Mouse (Mus musculus) stomach, postnatal 0 days (tissue): Measurements from ENCODE around the gene Tmc3.
A peak's percentile ranks its signal among the peaks of the same experiment; 100 is the strongest.

Experiments
- CTCF ChIP-seq: IDR thresholded peaks from 2 replicates; pipeline ENCODE4 v1.5.1; 2016; ENCODE audit warnings: antibody characterized with exemption, low read depth, mild to moderate bottlenecking, moderate library complexity
- EP300 ChIP-seq: optimal IDR thresholded peaks from 2 replicates; pipeline ENCODE3; 2016; ENCODE audit warnings: antibody characterized with exemption

GRCm38 (mm10) chr7:83631828-83632681 is 47.3 kb downstream of the Tmc3 start, which contains the start of gene Stard5:
- TF ChIP-seq EP300 (no peak), CTCF (peak; percentile 50)
